Mouse (Mus musculus): Measurements from ENCODE around the gene Aspn.

Gene Aspn

GRCm38 (mm10) chr13:49544279-49544678, at the start of gene Aspn:
Gene Aspn, plus strand, starts transcription at chr13:49544443.
- DNase-seq (ENCODE audit: low read depth, low spot score), result no peak

GRCm38 (mm10) chr13:49504510-49504909, 39.7 kb upstream of the Aspn start, which contains the start of gene Ecm2:
Gene Ecm2, plus strand, starts transcription at chr13:49504810.
- DNase-seq (ENCODE audit: low read depth, low spot score), result no peak

DNA sequence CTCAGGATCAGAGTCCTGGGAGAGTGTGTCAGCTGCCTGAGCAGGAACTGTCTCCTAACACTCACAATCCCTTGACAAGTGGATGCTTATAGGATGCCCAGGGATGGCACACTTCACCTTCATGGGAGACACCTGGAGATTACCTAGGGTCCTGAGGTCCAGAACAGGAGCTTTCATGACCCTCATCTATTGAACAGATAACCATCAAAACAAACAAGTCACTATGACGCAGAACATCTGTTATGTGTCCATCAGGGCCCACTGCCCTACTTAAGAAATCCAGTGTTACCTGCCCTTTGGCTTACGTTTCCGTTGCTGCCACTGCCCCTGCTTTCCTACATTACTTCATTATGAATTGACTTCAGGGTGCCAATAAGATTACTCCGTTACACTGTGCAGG, 38.5 kb upstream of the Aspn start:
- DNase-seq (ENCODE audit: low read depth, low spot score), result no peak

DNA sequence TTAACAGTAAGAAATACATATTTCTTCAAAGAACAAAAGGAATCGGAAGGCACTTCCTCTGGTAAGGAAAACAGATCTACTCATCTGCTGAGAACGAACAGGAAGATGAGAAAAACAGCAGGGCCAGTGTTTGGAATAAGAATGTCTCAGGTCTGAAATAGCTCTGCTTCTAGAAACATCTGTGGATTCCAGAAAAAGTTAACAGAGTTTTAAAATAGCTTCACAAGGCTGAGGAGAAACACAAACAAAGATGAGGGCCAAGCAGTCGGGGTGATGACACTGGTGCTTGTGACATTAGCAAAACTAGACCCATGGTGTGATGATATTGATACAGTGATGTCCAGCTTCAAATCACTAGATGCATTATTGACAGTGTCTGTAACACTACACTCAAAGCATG, 37.1 kb upstream of the Aspn start:
- no peak for DNase-seq (ENCODE audit: low read depth, low spot score)

DNA sequence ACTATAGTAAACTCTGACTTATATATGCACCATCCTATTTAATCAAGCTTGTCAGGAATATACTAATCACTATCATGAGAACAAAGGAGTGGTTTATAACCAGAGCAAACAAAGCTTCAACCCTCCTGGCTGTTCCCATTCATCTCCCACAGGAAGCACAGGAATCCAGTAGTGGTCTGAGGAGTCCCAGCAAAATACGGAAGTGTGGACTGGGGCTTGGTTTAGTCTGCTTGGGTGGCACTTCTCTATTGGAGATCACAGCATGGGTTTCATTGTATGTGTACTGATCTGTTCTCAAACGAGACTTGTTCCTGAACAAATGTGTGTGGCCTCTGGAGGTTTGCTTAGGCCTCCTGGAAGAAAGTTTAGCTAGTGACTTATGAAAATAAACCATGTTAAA, 25.5 kb upstream of the Aspn start:
- no peak for DNase-seq (ENCODE audit: low read depth, low spot score)

DNA sequence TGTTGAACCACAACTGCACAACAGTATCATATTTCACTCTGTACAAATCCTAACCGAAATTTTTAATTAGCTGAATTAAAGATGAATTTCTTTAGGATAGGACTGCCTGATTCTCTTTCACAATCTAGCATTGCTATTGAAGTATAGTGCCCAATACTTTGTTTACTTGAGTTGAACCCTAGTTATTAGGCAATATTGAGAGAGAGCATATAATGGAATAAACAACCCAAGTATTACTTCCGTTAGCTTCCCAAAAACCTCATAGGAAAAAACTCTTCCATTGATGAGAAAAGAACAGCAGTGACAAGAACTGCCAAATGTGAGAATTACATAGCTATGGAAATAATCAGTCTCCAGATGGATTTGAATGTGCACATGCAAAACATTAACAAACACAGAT, 18.0 kb upstream of the Aspn start:
- no peak for DNase-seq (ENCODE audit: low read depth, low spot score)

DNA sequence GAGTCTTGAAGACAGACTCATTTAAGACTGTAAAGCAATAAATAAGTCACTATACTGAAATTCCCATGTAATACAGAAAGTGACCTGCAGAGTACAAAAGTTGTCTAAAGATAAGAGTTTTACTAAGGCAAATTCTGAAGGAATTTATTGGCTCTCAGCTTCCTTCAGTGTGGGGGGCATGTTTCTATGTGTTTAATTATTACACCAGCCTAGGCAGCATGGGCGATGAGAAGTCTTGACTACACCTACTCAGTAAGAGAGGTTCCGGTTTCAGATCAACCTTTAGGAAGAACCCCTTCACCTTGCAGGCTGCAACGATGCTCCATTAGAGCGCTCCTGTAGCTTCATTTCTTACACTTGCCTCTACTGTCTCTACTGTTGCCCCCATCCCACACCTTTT, 13.6 kb upstream of the Aspn start:
- DNase-seq (ENCODE audit: low read depth, low spot score), result no peak

- no peak for DNase-seq (ENCODE audit: low read depth, low spot score)
Observed at GRCm38 (mm10) chr13:49536946-49537345, 7.3 kb upstream of the Aspn start.

GRCm38 (mm10) chr13:49538693-49539092, 5.5 kb upstream of the Aspn start:
- no peak for DNase-seq (ENCODE audit: low read depth, low spot score)

- no peak for DNase-seq (ENCODE audit: low read depth, low spot score)
Observed at GRCm38 (mm10) chr13:49545646-49546045, 1.4 kb downstream of the Aspn start.

GRCm38 (mm10) chr13:49546517-49546916, 2.3 kb downstream of the Aspn start:
- no peak for DNase-seq (ENCODE audit: low read depth, low spot score)

DNA sequence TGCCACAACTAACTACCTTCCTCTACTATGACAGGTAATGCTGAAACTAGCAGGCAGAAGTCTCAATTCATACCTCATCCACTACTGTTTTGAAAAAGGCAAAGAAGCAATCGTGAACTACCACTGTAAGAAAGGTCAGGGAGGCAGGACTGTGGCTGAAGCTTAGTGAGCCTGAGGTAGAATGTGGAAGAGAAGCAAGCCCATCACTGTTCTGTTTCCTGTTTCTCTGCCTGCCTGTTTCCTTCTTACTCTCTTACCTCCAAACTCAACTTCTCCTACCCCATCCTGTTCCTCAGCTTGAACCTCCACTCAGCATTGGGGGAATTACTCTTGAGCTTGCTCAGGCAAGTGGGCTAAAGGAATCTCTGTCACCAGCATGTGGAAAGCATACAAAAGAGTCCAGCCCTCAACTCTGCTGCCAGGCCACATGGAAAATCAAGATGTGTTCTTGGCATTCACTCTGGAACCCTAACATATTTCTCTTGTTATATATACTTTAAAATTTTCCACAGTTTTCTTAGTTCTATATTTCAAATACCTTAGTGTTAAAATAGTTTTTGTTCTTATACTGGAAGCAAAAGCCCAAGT, 3.4 kb downstream of the Aspn start:
- DNase-seq (ENCODE audit: low read depth, low spot score), result no peak

DNA sequence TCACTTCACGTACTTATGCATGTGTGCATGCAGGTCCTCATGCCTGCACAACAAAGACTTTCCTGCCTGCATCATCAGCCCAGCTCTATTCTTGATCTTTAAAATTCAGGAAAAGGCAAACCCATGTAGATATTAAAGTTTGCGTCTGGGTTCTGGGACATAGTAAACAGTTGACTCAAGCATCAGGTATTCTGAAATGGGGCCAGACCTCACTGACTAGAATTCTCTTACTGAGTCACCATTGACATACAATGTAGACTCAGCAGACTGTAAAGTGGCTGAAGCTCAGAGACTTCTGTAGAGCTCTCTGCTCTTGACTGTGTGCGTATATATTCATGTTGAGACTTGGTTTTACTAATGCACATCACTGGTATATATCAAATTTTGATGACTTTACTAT, 5.4 kb downstream of the Aspn start:
- DNase-seq (ENCODE audit: low read depth, low spot score), result no peak

DNA sequence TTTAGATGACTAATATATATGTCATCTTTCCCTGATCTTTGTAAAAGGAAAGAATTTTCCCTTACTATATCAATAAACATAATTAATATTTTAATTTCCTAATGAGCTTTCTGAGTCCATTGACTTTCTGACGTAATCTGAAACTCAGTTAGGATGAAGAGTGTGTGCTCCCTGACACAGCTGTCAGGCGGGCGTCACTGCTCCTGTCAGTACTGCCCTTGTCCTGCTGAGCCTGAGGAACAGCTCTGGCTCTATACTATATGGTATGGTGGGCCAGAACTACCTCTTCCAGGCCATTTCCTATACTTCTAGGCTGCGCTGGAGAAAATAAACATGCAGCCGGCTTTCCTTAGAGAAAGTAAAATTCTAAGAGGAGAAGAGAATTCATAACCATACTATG, 10.3 kb downstream of the Aspn start:
- DNase-seq (ENCODE audit: low read depth, low spot score), result no peak

DNA sequence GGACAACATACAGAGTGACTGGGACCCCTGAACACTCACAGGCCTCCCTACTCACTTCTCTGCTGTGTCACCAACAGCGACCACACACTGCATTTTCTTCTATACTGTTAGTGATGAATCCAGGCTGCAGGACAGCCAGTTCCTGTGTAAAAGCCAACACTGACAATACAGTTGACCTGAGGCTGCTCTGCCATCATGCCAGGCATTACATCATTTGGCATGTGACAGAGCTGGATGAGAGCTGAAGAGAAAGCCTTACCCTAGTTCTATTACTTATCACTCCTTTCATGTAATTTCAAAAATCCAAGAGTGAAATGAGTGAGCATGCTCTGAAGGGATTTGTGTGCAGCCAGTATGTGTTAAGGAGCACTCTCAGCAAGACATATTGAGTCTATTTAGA, 12.0 kb downstream of the Aspn start:
- DNase-seq (ENCODE audit: low read depth, low spot score), result no peak

GRCm38 (mm10) chr13:49556924-49557323, 12.7 kb downstream of the Aspn start:
- no peak for DNase-seq (ENCODE audit: low read depth, low spot score)

DNA sequence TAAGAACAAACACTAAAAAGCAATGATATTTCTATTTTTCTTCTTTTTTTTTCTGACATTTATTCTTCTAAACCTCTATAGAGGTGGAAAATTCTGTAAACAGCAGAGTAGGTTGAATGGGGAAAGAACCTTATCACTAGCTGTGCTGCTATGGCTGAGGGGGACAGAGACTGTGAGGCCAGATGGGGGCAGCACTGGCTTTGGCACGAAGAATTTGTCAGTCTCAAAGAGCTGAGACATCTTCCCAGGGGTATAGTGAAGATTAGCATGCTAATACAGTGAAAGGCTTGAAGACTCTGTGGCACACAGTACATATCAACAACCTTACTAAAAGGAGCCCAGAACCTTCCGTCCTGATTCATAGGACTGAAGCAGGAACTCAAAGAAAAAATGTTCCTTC, 14.9 kb downstream of the Aspn start:
- DNase-seq (ENCODE audit: low read depth, low spot score), result peak; percentile 11

- DNase-seq (ENCODE audit: low read depth, low spot score), result no peak
Observed at GRCm38 (mm10) chr13:49560886-49561285, 16.6 kb downstream of the Aspn start.

DNA sequence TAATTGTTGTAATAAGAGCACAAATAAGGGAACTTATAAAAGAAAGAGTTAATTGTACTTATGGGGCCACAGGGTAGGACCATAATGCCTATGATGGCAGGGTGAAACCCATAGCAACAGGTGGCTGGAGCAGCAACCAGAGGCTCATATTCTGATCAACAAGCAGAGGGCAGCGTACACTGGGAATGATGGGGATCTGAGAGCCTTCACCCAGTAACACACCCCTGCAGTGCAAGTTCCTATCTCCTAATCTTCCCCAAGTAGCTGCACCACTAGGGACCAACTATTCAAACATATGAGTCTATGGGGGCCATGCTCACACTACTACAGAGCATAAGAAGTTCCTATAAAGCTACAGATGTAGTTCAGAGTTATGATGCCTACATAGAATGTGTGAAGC, 20.1 kb downstream of the Aspn start:
- no peak for DNase-seq (ENCODE audit: low read depth, low spot score)

DNA sequence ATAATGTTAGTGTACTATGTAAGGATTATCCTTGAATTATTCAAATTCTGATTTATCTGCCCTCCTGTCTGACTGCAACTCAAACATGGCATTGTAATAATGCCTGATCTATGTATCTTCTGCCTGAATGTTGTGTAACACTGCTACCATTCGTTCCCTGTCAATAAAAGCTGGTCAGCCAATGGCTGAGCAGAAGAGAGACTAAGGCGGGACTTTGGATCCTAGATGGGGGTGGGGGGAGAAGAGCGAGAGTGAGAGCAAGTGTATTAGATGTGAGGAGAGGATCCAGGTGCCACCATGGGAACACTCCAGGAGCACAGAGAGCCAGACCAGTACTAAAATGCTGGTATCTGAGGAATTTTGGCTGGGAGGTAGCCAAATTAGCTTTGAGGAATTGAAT, 26.1 kb downstream of the Aspn start:
- no peak for DNase-seq (ENCODE audit: low read depth, low spot score)

DNA sequence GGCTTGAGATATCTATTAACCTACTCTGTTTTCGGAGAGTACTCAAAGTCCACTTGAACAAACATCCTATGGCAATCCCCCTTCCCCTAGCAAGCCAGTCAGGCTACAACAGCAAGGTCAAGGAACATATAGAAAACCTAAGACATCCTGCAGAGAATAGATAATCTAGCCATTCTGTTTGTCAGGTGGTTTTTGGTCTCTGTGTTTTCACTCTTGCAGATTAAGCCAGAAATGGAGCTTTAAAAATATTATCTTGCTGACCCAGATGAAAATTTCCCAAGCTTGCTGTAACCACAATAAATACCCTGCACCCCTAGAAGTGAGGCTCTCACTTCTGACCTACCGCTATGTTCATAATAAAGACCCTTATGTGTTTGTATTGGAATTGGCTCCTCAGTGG, 27.2 kb downstream of the Aspn start:
- DNase-seq (ENCODE audit: low read depth, low spot score), result no peak

GRCm38 (mm10) chr13:49581541-49582530, 37.6 kb downstream of the Aspn start, which contains the start of gene Omd:
Gene Omd, plus strand, starts transcription at chr13:49582462.
- DNase-seq (ENCODE audit: low read depth, low spot score), result no peak

DNA sequence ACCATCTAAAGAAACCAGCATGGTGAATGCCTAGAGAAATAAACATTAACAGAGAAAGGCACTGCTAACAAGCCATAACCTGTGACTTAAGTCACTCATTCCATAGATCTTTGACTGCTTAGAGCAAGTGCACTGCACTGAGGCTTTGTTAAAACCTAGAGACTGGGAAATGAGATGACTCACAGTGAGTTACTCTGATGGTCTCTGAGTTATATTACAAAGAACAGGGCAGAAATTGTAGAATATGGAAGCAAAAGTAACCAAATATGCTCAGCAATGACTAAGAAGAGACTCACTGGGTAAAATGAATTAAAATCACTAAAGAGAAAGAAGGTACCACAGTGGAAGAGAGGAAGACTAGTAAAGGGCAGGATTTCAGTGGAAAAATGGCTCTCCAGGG, 39.6 kb downstream of the Aspn start:
- no peak for DNase-seq (ENCODE audit: low read depth, low spot score)

All from retina, postnatal 7 days (tissue).